Mouse (Mus musculus) thymus, postnatal 25 days (tissue): Measurements from ENCODE around the gene Rgs3.

ENCODE experiments used
- DNase-seq: peaks from one replicate; pipeline ENCODE4 v3.0.0; 2022

The Rgs3 gene

DNA sequence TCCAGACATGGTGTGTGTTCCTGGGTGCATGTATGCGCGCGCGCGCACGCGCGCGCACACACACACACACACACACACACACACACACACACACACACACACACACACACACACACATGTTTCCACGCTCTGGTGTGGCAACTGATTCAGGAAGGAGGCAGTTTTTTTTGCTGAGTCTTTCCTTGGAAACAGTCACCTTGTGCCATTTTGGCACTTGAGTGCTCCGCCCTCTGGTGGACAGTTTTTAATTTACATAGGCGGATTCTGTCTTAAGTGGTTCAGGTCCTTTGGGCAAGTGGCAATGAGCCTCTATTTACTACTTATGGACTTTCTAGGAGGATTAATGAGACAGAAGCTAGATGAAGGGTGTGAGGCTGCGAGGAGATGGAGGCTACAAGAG lies 136.3 kb downstream of the Rgs3 start:
- DNase-seq: peak; percentile 67

DNA sequence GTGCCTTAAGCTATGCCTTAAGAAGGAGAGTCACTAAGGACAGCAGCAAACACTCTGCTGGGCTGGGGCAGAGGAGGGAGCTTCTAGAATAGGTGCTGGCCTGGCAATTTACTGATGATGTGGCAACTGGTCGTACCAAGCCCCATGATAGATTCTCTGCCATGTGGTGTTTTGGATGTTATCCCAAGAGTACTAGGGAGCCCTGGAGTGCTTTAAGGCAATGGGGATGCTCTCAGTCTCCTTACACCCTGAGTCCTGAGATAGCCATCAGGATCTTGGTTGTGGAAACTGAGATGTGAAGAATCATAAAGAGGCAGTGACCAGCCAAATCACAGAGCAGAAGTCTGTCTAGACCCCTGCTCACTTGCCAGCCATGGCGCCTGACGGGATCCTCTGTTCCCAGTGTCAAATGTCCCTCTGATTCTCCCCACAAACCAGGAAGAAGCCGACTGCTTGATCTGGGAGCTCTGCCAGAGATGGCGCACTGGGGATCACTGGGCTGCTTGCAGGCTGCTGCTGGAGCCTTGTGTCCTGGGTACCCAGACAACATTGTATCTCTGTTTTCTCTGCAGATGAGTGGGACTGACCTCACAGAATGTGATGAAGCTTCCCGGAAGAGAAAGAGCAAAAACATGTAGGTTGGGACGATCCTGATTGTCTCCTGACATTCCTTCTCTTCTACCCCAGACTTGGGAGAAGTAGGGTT lies 137.2 kb downstream of the Rgs3 start:
- no peak for DNase-seq

DNA sequence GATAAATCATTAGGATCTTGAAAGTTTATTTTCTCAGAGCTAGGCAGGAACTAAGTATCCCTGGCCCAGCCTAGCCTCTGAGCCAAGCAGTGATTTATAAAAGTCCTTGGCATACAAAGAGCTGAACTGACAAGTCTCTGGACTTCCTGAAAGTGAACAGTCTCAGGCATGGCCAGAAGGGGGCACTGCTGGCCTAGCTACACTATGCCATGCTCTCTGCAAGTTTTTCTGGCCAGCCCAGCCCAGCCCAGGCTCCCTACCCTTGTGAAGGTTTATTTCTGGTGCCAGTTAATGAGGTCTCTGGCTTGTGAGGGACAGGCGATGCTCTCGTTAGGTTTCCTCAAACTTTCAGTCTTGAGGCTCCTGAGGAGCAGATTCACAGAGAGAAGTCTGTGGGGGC lies 137.8 kb downstream of the Rgs3 start:
- peak; percentile 76 for DNase-seq

DNA sequence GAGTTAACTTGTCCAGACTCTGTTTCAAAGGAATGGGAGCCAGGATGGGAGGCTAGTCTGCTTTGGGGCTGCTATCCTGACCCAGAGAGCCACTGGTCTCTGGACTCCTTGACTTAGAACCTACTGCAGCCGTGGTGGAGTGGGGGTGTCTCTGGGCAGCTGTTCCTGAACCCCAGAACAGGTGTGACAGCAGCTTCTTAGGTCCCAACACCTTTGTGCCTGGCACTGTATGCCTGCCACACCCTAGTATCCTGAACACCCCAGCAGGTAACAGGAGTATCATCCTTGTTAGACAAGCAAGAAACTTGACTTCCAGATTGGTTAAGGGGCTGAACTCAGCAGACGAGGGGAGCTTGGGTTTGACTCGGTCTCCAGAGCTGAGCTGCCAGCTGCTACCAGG lies 138.9 kb downstream of the Rgs3 start:
- DNase-seq: no peak

DNA sequence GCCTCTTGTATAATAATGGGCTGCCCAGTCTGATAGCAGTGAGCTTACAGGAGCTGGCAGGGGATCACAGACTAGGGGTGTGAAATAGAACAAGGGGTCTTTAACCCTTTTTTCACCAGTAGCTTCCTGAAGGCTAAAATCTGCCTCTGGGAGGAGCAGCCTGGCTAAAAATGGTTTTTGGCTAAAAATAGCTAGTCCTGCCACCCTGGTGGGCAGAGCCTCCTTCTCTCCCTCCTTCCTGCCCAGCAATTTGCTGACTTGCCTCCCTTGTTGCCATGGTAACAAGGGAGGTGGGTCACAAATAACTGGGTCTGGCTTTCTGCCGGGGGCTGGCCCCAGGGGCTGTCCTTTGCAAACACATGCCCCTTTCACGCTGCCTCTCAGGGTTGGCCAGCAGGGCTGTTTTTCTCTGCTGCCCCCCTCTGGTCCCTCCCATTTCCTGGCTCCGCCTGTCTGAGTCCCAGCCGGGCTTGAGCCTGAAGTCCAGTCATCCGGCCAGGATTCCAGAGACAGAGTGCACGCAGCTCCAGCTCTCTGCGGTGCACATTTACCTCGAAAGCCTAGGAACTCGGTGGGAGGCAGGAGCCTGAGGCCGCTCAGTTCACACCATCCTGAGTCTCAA lies 139.7 kb downstream of the Rgs3 start:
- DNase-seq: peak; percentile 31

DNA sequence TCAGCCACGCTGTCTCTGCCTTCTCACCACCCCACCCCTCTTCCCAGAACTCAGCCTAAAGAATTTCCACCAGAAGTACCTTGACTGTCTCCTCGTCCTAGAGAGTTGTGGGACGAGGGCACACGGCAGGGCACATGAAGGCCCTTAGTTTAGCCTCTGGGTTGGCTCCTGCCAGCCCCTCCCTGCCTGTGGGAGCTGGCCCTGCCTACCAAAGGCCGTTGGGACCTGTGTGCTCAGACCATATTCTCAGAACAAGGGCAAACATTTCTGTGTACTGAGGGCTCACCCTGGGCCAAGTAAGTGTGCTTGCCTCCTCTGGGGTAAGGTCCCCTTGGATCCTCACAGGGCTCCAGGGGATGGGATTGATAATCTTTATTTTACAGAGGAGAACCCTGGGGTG lies 140.8 kb downstream of the Rgs3 start:
- DNase-seq: no peak

DNA sequence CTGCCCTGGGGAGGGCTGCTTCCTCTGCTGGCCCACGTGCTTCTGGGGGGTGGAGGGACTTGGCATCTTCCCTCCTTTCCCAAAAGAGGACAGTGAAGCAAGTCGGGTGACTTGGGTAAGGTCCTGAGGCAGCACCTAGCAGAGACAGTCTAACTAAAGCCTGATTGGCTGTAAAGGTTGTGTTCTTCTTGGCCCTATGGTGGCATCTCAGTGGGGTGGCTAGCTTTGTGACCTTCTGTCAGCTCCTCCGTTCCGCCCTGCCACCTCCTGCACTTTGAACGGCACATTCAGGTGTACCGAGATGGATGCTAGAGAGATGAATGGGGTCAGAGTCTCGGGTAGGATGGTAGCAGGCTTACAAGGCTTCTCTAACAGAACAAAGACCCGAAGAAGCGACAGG lies 143.5 kb downstream of the Rgs3 start:
- no peak for DNase-seq

DNA sequence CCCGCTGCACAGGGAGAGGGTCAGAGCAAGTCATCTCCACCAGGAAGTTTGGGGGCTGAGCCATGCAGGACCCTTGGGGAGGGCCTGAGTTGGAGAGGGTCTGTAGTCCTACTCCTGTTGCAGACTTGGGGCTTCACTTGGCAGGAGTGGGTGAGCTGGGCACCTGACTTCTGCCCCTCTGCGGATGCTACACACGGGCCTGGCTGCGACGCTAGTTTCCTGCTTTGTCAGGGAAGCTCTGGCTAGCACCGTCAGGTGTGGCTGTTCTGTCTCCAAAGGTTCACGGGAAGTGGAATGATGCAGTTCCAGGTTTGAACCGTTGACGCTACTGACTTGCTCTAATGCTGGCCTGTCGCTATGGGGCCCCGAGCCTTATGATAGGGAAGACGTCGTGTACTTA lies 144.6 kb downstream of the Rgs3 start:
- DNase-seq: no peak

DNA sequence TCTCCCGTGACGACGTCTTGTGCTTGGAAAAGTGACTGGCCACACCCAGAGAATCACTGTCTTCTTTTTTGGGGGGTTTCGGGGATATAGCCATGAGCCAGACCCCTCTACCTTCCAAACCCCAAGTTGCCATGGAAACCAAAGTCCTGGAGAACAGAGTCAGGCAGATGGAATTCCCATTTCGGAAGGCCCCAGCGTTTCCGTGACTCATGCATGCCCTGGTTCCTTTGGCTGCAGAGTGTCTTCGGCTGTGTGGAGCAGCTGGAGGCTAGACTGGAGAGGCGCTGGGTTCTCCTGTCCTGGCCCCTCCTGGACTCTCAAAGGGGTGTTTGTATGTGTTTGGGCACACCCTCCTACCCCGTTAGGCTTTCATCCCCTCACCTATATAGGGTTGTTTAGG lies 145.4 kb downstream of the Rgs3 start:
- no peak for DNase-seq

DNA sequence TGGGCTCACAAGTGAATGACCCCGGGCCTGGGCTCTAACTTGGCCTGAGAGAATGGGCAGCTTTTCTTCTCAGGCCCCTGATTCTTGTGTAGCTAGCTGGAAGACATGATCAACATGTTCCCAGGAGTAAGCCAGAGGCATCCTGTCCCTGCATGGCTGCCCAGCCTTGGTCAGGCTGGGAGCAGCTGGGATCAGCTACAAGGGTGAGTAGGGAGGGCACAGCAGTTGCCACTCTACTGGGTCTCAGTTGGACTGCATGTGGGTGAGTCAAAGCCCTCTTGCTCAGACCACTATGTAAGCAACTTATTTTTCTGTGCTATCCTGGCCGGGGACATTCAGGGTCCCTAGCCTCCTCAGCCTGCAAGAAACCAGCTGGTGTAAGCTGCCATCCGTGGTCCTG lies 146.1 kb downstream of the Rgs3 start:
- no peak for DNase-seq

DNA sequence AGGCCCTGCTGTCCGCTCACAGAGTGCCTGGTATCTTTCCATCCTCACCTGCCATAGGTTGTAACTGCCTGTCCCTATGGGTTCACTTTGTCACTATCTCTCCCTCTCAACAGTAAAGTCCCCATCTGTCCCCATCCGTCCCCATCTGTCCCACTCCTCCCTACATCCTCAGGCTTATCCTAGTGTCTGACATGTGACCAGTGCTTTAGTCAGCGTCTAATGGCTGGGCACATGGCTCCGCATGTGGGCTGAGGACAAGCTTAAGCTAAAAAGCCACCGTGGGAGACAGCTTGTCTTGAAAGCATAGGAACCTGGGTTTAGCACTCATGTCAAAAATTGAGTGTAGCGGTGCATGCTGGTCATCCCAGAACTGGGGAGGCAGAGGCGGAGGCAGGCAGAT lies 148.4 kb downstream of the Rgs3 start:
- no peak for DNase-seq

DNA sequence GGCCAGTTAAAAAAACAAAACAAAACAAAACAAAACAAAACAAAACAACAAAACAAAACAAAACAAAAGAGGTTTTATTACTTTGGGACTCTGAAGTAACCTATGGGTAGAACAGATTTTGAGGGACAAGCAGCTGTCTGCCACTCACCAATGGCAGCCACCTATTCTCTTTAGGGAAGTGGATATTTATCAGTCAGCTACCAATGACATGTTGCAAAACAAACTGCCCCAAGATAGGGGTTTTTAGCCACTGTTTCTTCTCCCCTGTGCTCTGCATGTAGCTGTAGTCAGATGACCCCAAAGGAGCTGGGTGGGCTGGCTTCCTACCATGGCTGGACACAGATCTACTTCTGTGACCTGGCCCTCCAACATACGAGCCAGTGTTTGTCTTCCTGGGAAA lies 149.3 kb downstream of the Rgs3 start:
- DNase-seq: no peak

DNA sequence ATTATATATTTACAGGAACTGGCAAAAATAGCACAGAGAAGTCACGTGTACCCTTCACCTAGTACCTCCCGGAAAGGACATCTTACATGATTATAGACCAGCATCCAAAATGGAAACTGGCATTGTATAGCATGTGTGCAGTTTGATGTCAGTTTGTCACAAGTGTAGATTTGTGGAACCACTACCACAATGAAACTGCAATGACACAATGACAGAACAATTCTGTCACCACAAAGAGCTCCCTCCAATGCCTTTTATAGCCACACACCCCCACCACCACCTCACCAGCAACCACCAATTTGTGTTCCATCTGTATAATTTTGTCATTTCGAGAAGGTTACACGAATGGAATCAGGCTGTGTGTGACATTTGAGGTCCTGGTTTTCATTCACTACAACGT lies 149.8 kb downstream of the Rgs3 start:
- DNase-seq: no peak

DNA sequence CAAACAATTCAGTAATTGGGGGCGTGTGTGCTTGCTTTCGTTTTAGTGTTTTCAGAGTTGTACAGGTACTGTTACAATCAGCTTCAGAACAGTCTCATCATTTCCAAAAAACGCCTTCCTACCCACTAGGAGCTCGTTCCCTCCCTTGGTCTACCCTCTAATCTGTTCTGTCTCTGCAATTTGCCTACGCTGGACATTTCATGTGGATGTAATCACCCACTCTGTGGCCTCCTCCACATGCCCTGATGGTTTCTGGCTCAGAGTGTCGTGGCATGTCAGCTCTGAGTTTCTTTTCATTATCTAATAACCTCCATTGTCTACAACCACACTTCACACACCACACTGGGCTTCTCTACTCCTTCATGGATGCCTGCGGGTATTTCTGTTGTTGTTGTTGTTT lies 151.5 kb downstream of the Rgs3 start:
- DNase-seq: no peak

DNA sequence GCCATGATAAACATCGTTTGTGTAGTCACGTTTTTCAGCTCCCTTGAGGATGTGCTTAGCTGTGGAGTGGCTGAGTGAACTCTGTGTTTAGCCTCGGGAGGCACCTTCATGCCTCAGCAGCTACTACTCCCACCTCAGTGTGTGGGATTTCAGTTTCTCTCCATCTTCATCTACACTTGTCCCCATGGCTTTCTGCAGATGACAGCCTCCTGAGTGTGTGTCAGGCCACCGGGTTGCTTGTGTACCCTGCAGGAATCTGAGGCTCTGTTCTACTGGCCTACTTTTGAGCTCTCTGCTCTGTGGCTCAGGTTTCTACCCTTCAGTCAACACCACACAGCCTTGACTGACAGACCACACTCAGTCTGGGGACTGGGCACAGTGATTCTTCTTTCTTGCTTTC lies 151.9 kb downstream of the Rgs3 start:
- DNase-seq: no peak

DNA sequence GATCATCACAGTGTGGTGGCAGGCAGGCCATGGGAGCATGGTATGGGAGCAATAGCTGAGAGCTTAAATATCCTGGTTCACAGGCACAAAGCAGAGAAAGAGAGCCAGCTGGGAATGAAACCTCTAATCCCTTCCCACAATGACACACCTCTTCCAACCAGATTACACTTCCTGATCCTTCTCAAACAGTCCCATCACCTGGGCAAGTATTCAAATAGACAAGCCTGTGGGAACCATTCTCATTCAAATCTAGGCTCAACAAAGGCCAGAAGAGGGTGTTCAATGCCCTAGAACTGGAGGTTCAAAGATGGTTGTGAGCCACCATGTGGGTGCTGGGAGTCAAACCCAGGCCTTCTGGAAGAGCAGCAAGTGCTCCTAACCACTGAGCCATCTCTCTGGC lies 161.2 kb downstream of the Rgs3 start:
- DNase-seq: no peak

DNA sequence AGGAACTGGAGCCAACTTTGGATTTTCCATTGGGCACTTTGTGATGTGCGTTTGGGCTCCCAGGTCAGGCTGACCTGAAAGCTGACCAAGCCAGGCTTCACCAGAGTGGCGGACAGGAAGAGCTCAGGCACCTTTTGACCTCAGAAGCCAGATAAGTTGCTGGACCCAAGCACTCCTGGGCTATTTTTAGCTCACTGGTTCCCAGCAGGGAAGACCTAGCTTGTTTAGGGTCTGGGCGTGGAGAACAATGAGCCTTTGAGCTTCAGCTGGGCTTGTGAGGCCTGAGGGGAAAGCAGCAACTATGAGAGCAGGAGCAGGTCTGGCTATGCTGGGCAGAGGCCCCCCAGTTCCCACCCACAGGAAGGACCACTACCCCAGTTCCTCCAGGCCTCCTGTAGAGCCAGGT lies 162.4 kb downstream of the Rgs3 start:
- no peak for DNase-seq

DNA sequence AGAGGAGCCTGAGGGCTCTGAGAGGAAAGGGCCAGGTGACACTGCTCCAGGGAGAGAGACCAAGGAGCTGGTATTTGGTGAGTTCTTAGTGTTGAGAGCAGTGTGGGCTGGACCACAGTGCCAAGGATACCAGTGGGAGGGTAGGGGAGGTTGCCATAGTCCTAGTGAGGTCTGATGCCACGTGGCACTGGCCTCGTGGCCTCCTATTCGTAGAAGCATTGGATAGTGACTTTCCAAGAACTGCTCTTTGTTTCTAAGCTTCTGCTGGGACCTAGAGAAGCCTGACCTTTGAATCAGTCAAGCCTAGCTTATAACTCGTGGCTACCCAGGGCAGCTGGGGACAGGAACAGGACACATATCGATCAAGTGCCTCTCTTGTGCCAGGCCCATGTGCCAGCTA lies 164.1 kb downstream of the Rgs3 start:
- DNase-seq: no peak

DNA sequence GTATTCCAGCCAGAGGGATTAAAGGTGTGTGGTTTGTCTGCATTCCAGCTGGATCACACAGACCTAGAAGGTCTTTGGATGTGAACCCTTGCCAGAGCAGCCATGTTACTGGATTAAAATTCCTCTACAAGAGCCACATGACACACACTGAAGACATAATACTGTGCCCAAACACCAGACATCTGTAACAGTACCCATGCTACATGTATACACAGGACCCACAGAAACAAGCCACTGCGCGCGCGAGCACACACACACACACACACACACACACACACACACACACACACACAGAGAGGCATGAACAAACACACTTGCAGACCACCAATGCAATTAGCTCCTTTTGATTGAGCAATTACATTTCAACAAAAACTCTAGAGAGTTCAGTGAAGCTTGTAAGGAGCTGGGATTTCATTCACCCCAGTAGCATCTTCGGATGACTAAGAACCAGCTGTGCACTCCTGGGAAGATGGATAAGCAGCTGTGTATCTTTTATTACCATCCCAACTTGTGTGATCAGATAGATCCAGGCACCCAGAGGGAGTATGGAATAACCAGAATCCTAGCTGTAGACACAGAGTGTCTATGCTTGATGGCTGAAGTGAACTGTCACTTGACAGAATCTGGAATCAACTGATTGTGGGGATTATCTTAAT lies 166.8 kb downstream of the Rgs3 start:
- DNase-seq: no peak

DNA sequence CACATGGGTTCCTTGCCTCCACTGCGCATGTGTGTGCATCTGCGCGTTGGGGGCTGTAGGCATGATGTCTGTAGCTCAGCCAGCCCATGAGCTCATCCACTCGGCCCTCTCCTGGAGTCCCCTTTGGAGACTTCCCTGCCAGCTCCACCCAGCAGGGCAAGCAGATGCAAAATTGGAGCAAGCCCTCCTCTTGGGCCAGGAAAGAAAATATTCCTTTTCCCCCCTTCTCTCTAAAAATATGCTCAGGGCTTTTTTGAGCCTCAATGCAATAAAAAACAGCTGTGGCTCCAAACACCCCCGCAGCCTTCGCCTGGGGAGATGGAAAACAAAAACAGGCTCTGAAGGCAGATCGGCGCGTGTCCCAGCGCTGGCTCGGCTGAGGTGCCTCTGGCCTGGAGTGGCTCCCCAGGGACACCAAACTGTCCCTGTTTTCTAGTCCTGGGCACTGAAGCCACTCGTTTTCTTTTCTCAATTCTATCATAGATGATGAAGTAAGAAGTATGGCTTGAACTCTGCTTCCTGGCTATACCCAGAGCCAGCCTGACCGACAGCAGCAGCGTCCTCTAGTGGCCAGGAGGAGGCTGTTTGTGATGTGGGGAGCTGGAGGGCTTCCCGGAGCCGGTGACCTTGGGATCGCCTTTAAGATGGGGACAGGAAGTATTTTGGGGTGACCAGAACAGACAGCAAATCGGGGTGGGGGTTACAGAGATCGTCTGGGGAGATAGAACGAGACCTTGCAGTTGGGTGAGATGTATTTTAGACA lies 168.1 kb downstream of the Rgs3 start:
- no peak for DNase-seq

DNA sequence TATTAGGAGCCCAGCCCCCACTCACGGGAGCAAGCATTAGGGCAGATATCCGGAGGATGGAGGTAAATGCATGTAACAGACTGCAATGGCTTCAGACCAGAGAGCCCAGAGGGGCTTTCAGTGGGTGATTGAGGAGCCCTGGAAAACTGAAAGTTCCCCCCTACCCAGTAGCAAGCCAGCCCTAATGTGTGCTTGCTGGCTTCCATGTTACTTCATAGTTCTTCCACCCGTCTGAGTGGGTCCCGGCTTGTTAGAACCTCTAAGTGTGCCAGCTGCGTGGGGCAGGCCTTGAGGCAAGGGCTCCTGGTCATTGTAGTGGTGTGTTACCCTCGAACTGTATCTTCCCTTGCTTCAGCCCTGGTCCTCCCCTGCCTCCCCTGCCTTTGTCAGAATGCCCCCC lies 168.8 kb downstream of the Rgs3 start:
- DNase-seq: no peak

DNA sequence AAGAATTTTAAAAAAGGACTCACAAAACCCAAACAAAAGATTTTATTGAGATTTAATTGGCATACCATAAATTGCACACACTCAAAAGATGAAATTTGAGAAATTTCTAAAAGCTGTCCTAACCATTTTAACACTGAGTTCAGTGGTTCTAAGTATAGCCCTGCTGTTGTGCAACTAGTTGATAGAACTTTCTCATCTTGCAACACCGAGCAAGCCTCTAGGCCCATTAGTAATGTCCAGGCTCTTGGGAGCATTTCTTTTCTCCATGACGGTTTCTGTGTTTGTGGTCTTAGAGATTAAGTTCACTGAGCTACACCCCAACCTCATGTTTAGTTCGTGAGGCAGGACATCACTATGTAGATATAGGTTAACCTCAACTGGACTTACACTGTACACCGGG lies 169.5 kb downstream of the Rgs3 start:
- no peak for DNase-seq

DNA sequence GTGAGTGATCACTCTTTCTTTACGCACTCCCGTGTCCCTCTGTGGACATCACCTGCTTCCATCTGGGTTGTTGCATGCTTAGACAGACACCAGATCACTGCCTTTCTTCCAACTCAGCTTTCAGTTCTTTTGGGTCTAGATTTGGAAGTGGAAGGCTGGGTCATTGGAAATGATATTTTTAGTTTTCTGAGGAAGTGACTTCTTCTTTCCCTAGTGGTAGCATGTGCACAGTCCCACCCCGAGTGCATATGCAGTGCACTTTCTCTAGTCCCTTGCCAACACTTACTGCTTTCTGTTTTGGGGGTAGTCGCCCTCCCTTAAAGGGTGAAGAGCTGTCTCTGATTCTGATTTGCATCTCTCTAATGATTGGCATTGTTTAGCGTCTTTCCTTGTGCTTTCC lies 170.3 kb downstream of the Rgs3 start:
- no peak for DNase-seq

DNA sequence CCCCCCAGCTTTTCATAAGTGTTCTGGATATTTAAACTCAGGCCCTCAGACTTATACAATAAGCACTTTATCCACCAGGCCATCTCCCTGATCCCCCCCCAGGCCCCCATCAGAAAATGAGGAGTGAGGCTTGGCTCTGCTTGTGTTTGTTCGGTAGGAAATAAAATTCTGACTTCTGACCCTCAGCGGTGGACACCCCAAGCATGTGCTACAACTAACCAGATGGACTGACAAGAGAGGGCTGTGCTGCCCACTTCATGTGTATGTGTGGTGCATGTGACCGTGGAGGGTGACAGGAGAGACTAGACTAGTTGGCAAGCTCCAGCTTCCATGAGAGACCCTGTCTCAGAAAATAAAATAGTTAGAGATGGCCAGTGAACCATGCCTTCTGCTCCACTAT lies 171.2 kb downstream of the Rgs3 start:
- DNase-seq: no peak
